Mouse (Mus musculus): Measurements from ENCODE around the gene Tacr1.

GRCm38 (mm10) chr6:82603228-82603627 is 201.1 kb downstream of the Tacr1 start:
- no peak for TF ChIP-seq CTCF (IDR thresholded peaks at IDR 0.05; ENCODE audit: extremely low read depth, insufficient read length, insufficient replicate concordance, low read depth, low read length)
- TF ChIP-seq POLR2A (IDR thresholded peaks at IDR 0.05; ENCODE audit: low read depth, low read length): no peak
